Mouse (Mus musculus) small intestine, adult 2 months (tissue): ENCODE measurements around the gene Tsx.

Experiments used
- CTCF ChIP-seq: fragments of 200-500 bp; IDR thresholded peaks from 2 replicates; pipeline ENCODE4 v1.5.1; 2012; ENCODE audit warnings: low read depth, mild to moderate bottlenecking, control low read depth, inconsistent platforms, low read length, moderate library complexity, mixed read lengths; ENCODE audit not compliant: insufficient replicate concordance, insufficient read length; ENCODE audit errors: extremely low read depth
- POLR2A ChIP-seq: fragments of 200-500 bp; IDR thresholded peaks from 2 replicates; pipeline ENCODE4 v1.6.1; 2012; ENCODE audit warnings: low read depth, mild to moderate bottlenecking, control low read depth, inconsistent platforms, low read length, moderate library complexity

DNA sequence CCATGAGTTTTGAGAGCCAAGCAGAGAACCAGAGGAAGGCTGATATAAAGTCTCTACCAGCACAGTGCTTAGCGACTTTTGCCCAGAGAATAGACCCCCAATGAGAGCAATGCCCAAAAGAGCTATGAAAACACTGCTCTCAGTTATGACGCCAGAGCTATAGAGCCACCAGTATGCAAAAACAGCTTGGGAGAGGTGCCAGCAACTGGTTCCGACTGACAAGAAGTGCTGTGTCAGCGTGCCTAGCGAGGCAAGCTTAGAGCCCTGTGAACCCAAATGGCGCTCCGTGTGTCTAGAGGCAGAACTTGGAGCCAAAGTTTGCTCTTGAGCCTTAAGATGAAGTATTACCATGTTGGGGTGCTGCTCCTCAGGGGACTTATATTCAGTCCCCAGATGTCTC lies 13.4 kb downstream of the Tsx start:
- TF ChIP-seq CTCF (no peak), POLR2A (no peak)
